Mouse (Mus musculus) ovary, postnatal 14 days (tissue): ENCODE measurements at regions not wholly inside any gene's neighbourhood (a gene's known extent, or its start where the extent isn't known, plus 50 kb on each side); places are given as distances from the start of the nearest gene placed in this dataset.

Experiments
- DNase-seq: peaks from one replicate; pipeline ENCODE4 v3.0.0; 2022; ENCODE audit warnings: low spot score

- DNase-seq = no peak
Measured at GRCm38 (mm10) chr7:36829710-36830109, 131.8 kb downstream of the Tshz3 start.

- DNase-seq = no peak
Measured at GRCm38 (mm10) chr7:36830155-36830554, 132.2 kb downstream of the Tshz3 start.

GRCm38 (mm10) chr7:36848279-36848678 is 150.4 kb downstream of the Tshz3 start:
- no peak for DNase-seq

GRCm38 (mm10) chr7:36851275-36851889 is 153.5 kb downstream of the Tshz3 start:
- DNase-seq = no peak

GRCm38 (mm10) chr7:36854308-36854707 is 156.4 kb downstream of the Tshz3 start:
- DNase-seq = no peak

GRCm38 (mm10) chr7:36859428-36859827 is 161.5 kb downstream of the Tshz3 start:
- DNase-seq = no peak

GRCm38 (mm10) chr7:36862481-36862880 is 164.6 kb downstream of the Tshz3 start:
- DNase-seq = no peak

- DNase-seq = no peak
Measured at GRCm38 (mm10) chr7:36863745-36864144, 165.8 kb downstream of the Tshz3 start.

- DNase-seq = no peak
Measured at GRCm38 (mm10) chr7:36864675-36865074, 166.8 kb downstream of the Tshz3 start.

- DNase-seq = no peak
Measured at GRCm38 (mm10) chr7:36866602-36867001, 168.7 kb downstream of the Tshz3 start.

- DNase-seq = no peak
Measured at GRCm38 (mm10) chr7:36874004-36874403, 176.1 kb downstream of the Tshz3 start.

GRCm38 (mm10) chr7:36877686-36878085 is 179.8 kb downstream of the Tshz3 start:
- DNase-seq = no peak

- DNase-seq = no peak
Measured at GRCm38 (mm10) chr7:36892776-36893500, 195.0 kb downstream of the Tshz3 start.

- DNase-seq = no peak
Measured at GRCm38 (mm10) chr7:36896339-36896738, 198.4 kb downstream of the Tshz3 start.

GRCm38 (mm10) chr7:36901537-36901936 is 203.6 kb downstream of the Tshz3 start:
- DNase-seq = no peak

GRCm38 (mm10) chr7:36913304-36913703 is 215.4 kb downstream of the Tshz3 start:
- DNase-seq = no peak

GRCm38 (mm10) chr7:36914261-36914660 is 216.3 kb downstream of the Tshz3 start:
- DNase-seq = no peak

- DNase-seq = no peak
Measured at GRCm38 (mm10) chr7:36915171-36915570, 217.3 kb downstream of the Tshz3 start.

- DNase-seq = no peak
Measured at GRCm38 (mm10) chr7:36917011-36917410, 219.1 kb downstream of the Tshz3 start.

- DNase-seq = no peak
Measured at GRCm38 (mm10) chr7:36919413-36919812, 221.5 kb downstream of the Tshz3 start.

- DNase-seq = no peak
Measured at GRCm38 (mm10) chr7:36921003-36921402, 223.1 kb downstream of the Tshz3 start.

- no peak for DNase-seq
Measured at GRCm38 (mm10) chr7:36933490-36933889, 235.6 kb downstream of the Tshz3 start.

GRCm38 (mm10) chr7:36934792-36935555 is 237.1 kb downstream of the Tshz3 start:
- no peak for DNase-seq
